Mouse (Mus musculus) liver, postnatal 0 days (tissue): Measurements from ENCODE around the gene Ehhadh.

Source experiments
- CTCF ChIP-seq: sonication (generic); IDR thresholded peaks from 2 replicates; pipeline ENCODE4 v1.5.1; 2016; ENCODE audit warnings: antibody characterized with exemption, low read depth
- EP300 ChIP-seq: IDR thresholded peaks from 2 replicates; pipeline ENCODE4 v1.6.1; 2016; ENCODE audit warnings: antibody characterized with exemption, low read depth, mild to moderate bottlenecking

DNA sequence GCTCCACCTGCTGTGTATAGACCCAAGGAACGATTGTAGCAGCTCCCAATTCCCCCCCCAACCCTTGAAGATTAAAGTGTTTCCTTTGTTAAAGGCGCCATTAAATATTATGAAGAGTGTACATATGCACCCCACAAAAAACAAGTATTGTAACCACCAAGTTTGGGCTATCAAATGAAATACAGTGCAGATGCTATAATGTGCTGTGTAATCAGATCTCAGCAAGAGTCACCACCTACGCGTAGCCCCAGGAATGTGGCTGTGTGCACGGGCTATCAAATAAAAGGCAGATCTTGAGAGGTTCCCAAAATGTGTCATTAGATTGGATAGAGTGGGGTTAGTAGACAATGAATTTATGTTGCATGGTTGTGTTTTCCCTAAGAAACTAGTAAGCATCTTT lies 7.5 kb upstream of the Ehhadh start:
- no peak for TF ChIP-seq CTCF
- TF ChIP-seq EP300: no peak
